Mouse (Mus musculus): ENCODE measurements around the gene Notch1.

DNA sequence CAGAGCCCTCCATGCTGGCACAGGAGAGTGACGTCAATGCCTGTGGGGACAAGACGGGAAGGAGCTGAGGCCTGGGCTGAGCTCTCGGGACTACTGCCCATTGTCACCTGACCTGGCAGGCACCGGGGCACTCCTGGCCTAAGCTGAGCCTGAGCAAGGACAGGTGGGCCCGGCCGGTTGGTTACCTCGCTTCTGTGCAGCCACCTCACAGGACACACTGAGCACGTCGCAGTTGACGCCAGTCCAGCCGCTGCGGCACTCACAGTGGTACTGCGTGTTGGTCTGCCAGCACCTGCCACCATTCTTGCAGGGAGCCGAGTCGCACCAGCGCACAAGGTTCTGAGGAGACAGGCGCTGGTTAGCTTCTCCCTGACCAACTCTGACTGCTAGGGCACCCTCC is 45.5 kb downstream of the Notch1 start:
- TF ChIP-seq CTCF (IDR thresholded peaks at IDR 0.05; ENCODE audit: low read depth) (no peak), EP300 (IDR thresholded peaks at IDR 0.05; ENCODE audit: low read depth) (no peak)
